Mouse (Mus musculus): ENCODE data around the gene Cops3. TPM values are rescaled to one million over a fixed set of nuclear protein-coding genes. Genes with fewer than 3 reads are reported as not detected.

The Cops3 gene
- total RNA-seq (2023): 10 to 100 TPM; 89.8 to 93.1 TPM

DNA sequence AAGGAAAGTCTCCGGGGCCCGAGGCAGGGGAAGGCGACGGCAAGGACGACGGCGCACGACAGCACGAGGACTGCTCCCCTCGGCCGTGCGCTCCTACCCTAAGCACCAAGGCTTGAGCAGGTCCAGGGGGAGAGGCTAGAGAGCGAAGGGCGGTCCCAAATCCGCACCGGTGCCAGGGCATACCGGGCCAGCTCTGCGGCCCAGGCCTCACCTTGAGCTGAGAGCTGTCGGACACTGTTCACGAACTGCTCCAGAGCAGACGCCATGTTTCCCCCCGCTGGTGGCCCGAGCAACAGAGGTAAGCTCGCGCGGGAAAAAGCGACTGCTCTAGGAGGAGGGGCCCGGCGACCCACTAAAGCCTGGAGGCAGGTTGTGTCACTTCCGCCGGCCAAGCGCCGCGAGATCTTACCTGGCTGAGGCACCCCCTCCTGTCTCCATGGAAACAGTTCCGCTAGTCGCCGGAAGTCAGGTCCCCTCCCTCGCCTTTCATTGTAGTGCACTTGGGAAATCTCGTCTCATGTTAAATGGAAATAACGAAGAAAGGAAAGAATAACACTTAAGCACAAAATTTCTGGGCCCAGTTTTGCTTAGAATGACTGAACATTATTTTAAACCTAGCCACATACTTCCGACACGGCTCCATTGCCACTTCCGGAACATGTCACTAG is at the start of gene Cops3:
Gene Cops3 (minus strand): TSS at position 380 of the 668 bp plus-strand sequence.

GRCm38 (mm10) chr11:59839008-59839458 is 605 bp downstream of the Cops3 start, which contains the start of gene Nt5m:
Gene Nt5m (plus strand): TSS chr11:59839447.

GRCm38 (mm10) chr11:59809670-59810474 is 29.8 kb downstream of the Cops3 start, which contains the start of gene Flcn:
Gene Flcn (minus strand): TSS chr11:59810016.

DNA sequence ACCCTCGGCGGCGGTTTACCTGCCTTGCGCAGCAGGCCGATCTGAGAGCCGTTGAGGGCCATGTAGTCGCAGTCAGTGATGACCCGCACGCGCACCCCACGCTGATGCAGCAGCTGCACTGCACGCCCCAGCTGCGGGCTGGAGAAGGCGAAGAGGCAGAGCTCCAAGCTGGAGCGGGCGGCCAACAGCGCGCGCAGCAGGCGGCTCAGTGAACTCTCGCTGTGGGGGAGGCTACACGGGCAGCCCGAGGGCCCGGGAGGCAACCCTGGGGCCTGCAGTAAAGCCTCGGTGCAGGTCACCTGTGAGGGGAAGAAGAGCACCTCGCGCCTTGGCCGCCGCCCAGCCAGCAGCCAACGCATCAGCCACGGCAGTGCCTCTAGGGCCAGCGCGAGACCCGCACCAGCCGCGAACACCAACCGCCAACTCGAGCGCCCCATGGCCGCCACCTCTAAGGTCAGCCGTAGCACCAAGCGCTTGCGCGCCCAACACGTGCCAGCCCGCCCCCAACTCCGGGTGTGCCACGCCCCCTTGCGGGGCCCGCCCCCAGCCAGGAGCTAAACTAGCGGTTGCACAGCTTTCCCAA is 52.3 kb downstream of the Cops3 start, which contains the start of gene Pld6:
Gene Pld6 (minus strand): TSS at position 447 of the 583 bp plus-strand sequence.

Other genes with a start within 250 kb of the Cops3 start
- not detected for gene Olfr223, start 246.5 kb downstream of the Cops3 start, total RNA-seq (2023)
- gene Mprip, start 178.5 kb downstream of the Cops3 start, total RNA-seq (2023): 100 to 1,000 TPM; 102 to 110 TPM
- under 1 TPM in 1 of 2 experiments, not detected in 1; 0.44 TPM for gene Pld6, start 52.2 kb downstream of the Cops3 start, total RNA-seq (2023)
- gene Flcn, start 29.8 kb downstream of the Cops3 start, total RNA-seq (2023): 100 to 1,000 TPM in 1 of 2 experiments, 10 to 100 TPM in 1; 81.5 to 119 TPM
- 10 to 100 TPM in 1 of 2 experiments, 1 to 10 TPM in 1; 9.8 to 12.2 TPM for gene Nt5m, start 391 bp downstream of the Cops3 start, total RNA-seq (2023)
- 10 to 100 TPM in 1 of 2 experiments, 1 to 10 TPM in 1; 7.4 to 10.6 TPM for gene Med9, start 108.4 kb upstream of the Cops3 start, total RNA-seq (2023)
- gene Rasd1, start 125.1 kb upstream of the Cops3 start, total RNA-seq (2023): 10 to 100 TPM in 1 of 2 experiments, 1 to 10 TPM in 1; 7.2 to 10.6 TPM
- 1 to 10 TPM; 2.6 to 2.8 TPM for gene Pemt, start 206.7 kb upstream of the Cops3 start, total RNA-seq (2023)